26 mouse cellular contexts compared by ENCODE assay signal in the genomic region with DNA sequence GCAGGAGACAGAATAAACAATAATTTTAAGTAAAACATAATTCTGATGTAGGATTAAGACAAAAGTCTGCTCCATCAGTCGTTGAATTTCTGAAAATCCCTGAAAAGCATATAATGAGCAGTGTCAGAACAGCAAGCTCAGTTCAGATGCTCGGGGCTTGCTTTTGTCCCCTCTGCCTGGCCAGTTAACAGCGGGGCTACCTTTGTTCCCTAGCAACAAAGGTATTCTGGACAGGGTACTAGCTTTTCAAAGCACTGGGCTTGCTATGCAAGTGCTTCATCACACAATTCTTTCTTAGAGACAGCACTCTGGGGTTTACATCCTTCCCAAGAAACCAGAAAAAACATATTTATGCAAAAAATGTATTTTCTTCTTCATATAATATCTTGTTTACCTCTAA.
DNase-seq lines count a peak whose midpoint lies in the region; ATAC-seq lines count a peak whose summit lies in the region.
"Had no signal": no experiment of that assay in that cellular context is flagged by ENCODE, and none has a peak within 500 bp of the region (broad histone marks: within the 10 kb centered on the region; RNA-seq: fewer than 3 reads in every experiment).

No protein-coding gene starts in this region.

- no peaks in the 10 kb centered on the region for H3K27me3 ChIP-seq in hindbrain, embryonic 14.5 days (ENCODE audit: control insufficient read depth, insufficient read depth, low read length)
- H3K27me3 ChIP-seq in hindbrain, embryonic 13.5 days = no peaks in the 10 kb centered on the region
- no peaks in the 10 kb centered on the region for H3K27me3 ChIP-seq in midbrain, embryonic 14.5 days (ENCODE audit: control insufficient read depth, insufficient read depth, low read length)
- no peaks in the 10 kb centered on the region for H3K27me3 ChIP-seq in heart, embryonic 10.5 days (ENCODE audit: insufficient read depth, poor library complexity, severe bottlenecking)
- H3K27me3 ChIP-seq: heart, embryonic 15.5 days; liver, embryonic 13.5 days; neural tube, embryonic 13.5 days had no signal

- no peak overlapping the region for H3K9ac ChIP-seq in hindbrain, embryonic 14.5 days
- H3K9ac ChIP-seq in hindbrain, embryonic 13.5 days = no peak overlapping the region
- H3K9ac ChIP-seq in midbrain, embryonic 14.5 days (replicated peaks; ENCODE audit: low read length) = no peak overlapping the region
- H3K9ac ChIP-seq: heart, embryonic 15.5 days; liver, embryonic 13.5 days; lung, embryonic 14.5 days; neural tube, embryonic 13.5 days had no signal

- no peak overlapping the region for H3K4me3 ChIP-seq in hindbrain, embryonic 14.5 days (replicated peaks; ENCODE audit: low read length)
- no peak overlapping the region for H3K4me3 ChIP-seq in hindbrain, embryonic 13.5 days
- no peak overlapping the region for H3K4me3 ChIP-seq in midbrain, embryonic 14.5 days (replicated peaks; ENCODE audit: low read depth, low read length)
- H3K4me3 ChIP-seq in heart, embryonic 10.5 days = no peak overlapping the region
- H3K4me3 ChIP-seq: heart, adult 2 months; heart, embryonic 15.5 days; left cerebral cortex, adult 2 months; liver, embryonic 13.5 days; neural tube, embryonic 13.5 days had no signal

- ATAC-seq in hindbrain, embryonic 14.5 days (ENCODE audit: low FRiP score) = no peak
- ATAC-seq in hindbrain, embryonic 13.5 days (ENCODE audit: low FRiP score) = no peak
- peak; percentile 48; the same call in 1 of the 2 replicates for ATAC-seq in midbrain, embryonic 14.5 days (ENCODE audit: low FRiP score, low TSS enrichment)
- ATAC-seq: CD4-positive, CD25-positive, alpha-beta regulatory T cell, adult 4 months; inflammation-experienced regulatory T-cells, adult 6 months had no signal

- WGBS in hindbrain, embryonic 14.5 days = 12% methylated on average over 3 of the region's 3 CpGs
- WGBS in hindbrain, embryonic 13.5 days = 23% methylated on average over 3 of the region's 3 CpGs
- WGBS in midbrain, embryonic 14.5 days = under 1% methylated on average over 3 of the region's 3 CpGs
- 72% methylated on average over 3 of the region's 3 CpGs for WGBS in heart, embryonic 10.5 days

- H3K36me3 ChIP-seq in hindbrain, embryonic 14.5 days (replicated peaks; ENCODE audit: control insufficient read depth, insufficient read depth) = no peaks in the 10 kb centered on the region
- H3K36me3 ChIP-seq in hindbrain, embryonic 13.5 days = no peaks in the 10 kb centered on the region
- H3K36me3 ChIP-seq in midbrain, embryonic 14.5 days (ENCODE audit: control insufficient read depth, insufficient read depth, low read length) = no peaks in the 10 kb centered on the region
- no peaks in the 10 kb centered on the region for H3K36me3 ChIP-seq in heart, embryonic 10.5 days
- H3K36me3 ChIP-seq: heart, embryonic 15.5 days; liver, embryonic 13.5 days; neural tube, embryonic 13.5 days had no signal

- H3K4me2 ChIP-seq in hindbrain, embryonic 14.5 days (replicated peaks) = no peak overlapping the region
- H3K4me2 ChIP-seq in hindbrain, embryonic 13.5 days = no peak overlapping the region
- H3K4me2 ChIP-seq in midbrain, embryonic 14.5 days (ENCODE audit: low read length) = no peak overlapping the region
- H3K4me2 ChIP-seq: heart, embryonic 15.5 days; liver, embryonic 13.5 days; lung, embryonic 14.5 days; neural tube, embryonic 13.5 days had no signal

- DNase-seq in embryo, embryonic 10 days (ENCODE audit: low spot score) = peak; percentile 8
- no peak for DNase-seq in embryo, embryonic 9.5 days (ENCODE audit: extremely low spot score)
- DNase-seq in hindbrain, embryonic 14.5 days (ENCODE audit: low spot score) = peak; percentile 24
- peak; percentile 22 for DNase-seq in embryo, embryonic 10.5 days (ENCODE audit: low spot score)
- DNase-seq in midbrain, embryonic 14.5 days = peak; percentile 23
- DNase-seq in heart, embryonic 10.5 days (ENCODE audit: low spot score) = no peak
- DNase-seq in thymus, postnatal 36 days = no peak
- DNase-seq: adrenal gland, postnatal 36 days; cerebellum, adult 18-20 months; cerebellum, postnatal 36 days; gastrocnemius, postnatal 36 days; heart, adult 2 months; heart, postnatal 4 days; kidney, adult 2 months; liver, embryonic 13.5 days; lung, embryonic 14.5 days; right cerebral cortex, adult 18-20 months; thymus, adult 18-20 months; thymus, postnatal 4 days had no signal

- no peak overlapping the region for H3K27ac ChIP-seq in hindbrain, embryonic 14.5 days
- H3K27ac ChIP-seq in hindbrain, embryonic 13.5 days = no peak overlapping the region
- H3K27ac ChIP-seq in midbrain, embryonic 14.5 days (replicated peaks; ENCODE audit: low read depth, low read length) = no peak overlapping the region
- H3K27ac ChIP-seq in heart, embryonic 10.5 days = no peak overlapping the region
- H3K27ac ChIP-seq: heart, adult 2 months; heart, embryonic 15.5 days; kidney, postnatal 0 days; left cerebral cortex, adult 2 months; liver, embryonic 13.5 days; neural tube, embryonic 13.5 days had no signal

- H3K4me1 ChIP-seq in hindbrain, embryonic 14.5 days (replicated peaks; ENCODE audit: control insufficient read depth, insufficient read depth, low read length) = 0 out of 2 replicates have a peak, but pooled peaks cover 4% of the 10 kb centered on the region
- H3K4me1 ChIP-seq in hindbrain, embryonic 13.5 days (replicated peaks) = no peaks in the 10 kb centered on the region
- no peaks in the 10 kb centered on the region for H3K4me1 ChIP-seq in midbrain, embryonic 14.5 days (ENCODE audit: control insufficient read depth, insufficient read depth, low read length)
- no peaks in the 10 kb centered on the region for H3K4me1 ChIP-seq in heart, embryonic 10.5 days
- H3K4me1 ChIP-seq: heart, embryonic 15.5 days; liver, embryonic 13.5 days; neural tube, embryonic 13.5 days had no signal

- H3K9me3 ChIP-seq in hindbrain, embryonic 14.5 days (ENCODE audit: control insufficient read depth, low read length) = no peaks in the 10 kb centered on the region
- H3K9me3 ChIP-seq in hindbrain, embryonic 13.5 days = no peaks in the 10 kb centered on the region
- H3K9me3 ChIP-seq in midbrain, embryonic 14.5 days (ENCODE audit: control insufficient read depth, low read length) = no peaks in the 10 kb centered on the region
- no peaks in the 10 kb centered on the region for H3K9me3 ChIP-seq in heart, embryonic 10.5 days
- H3K9me3 ChIP-seq: heart, embryonic 15.5 days; liver, embryonic 13.5 days; neural tube, embryonic 13.5 days had no signal

Comparison
In these comparisons a context has a peak if more than half of its experiments do, and no peak if none do; other contexts are left out.
1. DNase-seq: peak in embryo, embryonic 10 days (single experiment), hindbrain, embryonic 14.5 days (single experiment), embryo, embryonic 10.5 days (single experiment) and midbrain, embryonic 14.5 days (single experiment); none in embryo, embryonic 9.5 days (single experiment), heart, embryonic 10.5 days (single experiment) and thymus, postnatal 36 days (0 of 2).